Mouse (Mus musculus): ENCODE data around the gene Map2k5. TPM values are rescaled to one million over a fixed set of nuclear protein-coding genes. Genes with fewer than 3 reads are reported as not detected.

Map2k5 gene
- polyA plus RNA-seq, 2 experiments from 2014 or later: 9.1 to 12.8 TPM

- peak; percentile 99 for ATAC-seq
Observed at GRCm38 (mm10) chr9:63123451-63124438, 254.0 kb downstream of the Map2k5 start.

- ATAC-seq: no peak
Observed at GRCm38 (mm10) chr9:63122161-63122833, 255.4 kb downstream of the Map2k5 start.

- no peak for ATAC-seq
Observed at GRCm38 (mm10) chr9:63118385-63118784, 259.3 kb downstream of the Map2k5 start.

Other genes with a start within 250 kb of the Map2k5 start
- gene Skor1, start 228.9 kb downstream of the Map2k5 start, polyA plus RNA-seq (2017; shearing (Covaris generic)): not detected
- 1 to 10 TPM; 3.4 to 9.1 TPM for gene 2300009A05Rik, start 21.3 kb upstream of the Map2k5 start, polyA plus RNA-seq (2017; shearing (Covaris generic))
- under 1 TPM in 1 of 2 experiments, not detected in 1; 0.17 TPM for gene Iqch, start 224.6 kb upstream of the Map2k5 start, polyA plus RNA-seq (2017; shearing (Covaris generic))
- gene Aagab, start 224.8 kb upstream of the Map2k5 start, polyA plus RNA-seq (2017; shearing (Covaris generic)): 10 to 100 TPM; 47.6 to 54.6 TPM